Mouse (Mus musculus) olfactory bulb, adult 2 months (tissue): ENCODE measurements at regions not wholly inside any gene's neighbourhood (a gene's known extent, or its start where the extent isn't known, plus 50 kb on each side); places are given as distances from the start of the nearest gene placed in this dataset.

Source experiments
- CTCF ChIP-seq: fragments of 200-500 bp; IDR thresholded peaks from 2 replicates; pipeline ENCODE4 v1.5.1; 2012; ENCODE audit warnings: low read depth, mild to moderate bottlenecking, low read length, moderate library complexity; ENCODE audit not compliant: insufficient read depth
- POLR2A ChIP-seq: fragments of 200-500 bp; IDR thresholded peaks from 2 replicates; pipeline ENCODE4 v1.6.1; 2012; ENCODE audit warnings: mild to moderate bottlenecking, low read depth, low read length, moderate library complexity; ENCODE audit not compliant: insufficient read depth

DNA sequence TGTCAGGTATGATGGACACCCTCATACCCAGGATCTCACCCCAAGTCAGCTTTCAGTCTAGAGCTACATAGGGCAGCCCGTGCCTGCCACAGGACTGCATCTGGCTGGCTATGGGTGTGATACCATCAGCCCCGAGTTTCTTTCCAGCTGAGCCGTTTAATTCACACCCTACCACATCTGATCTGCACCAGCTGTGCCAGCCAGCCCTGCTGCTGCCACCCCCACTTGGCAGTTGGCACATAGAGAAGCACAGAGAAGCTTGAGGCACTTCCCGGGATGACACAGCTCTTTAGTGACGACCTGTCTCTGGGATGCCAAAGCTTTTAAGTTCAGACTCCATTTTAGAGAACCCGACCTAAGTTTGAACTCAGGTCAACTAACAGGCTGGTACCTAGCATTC, 51.8 kb upstream of the Zdhhc25 start:
- TF ChIP-seq CTCF = no peak
- no peak for TF ChIP-seq POLR2A
